Mouse (Mus musculus) kidney, adult 8-10 months (tissue): ENCODE measurements at regions not wholly inside any gene's neighbourhood (a gene's known extent, or its start where the extent isn't known, plus 50 kb on each side); places are given as distances from the start of the nearest gene placed in this dataset.

Experiments used
- DNase-seq, 2 experiments: peaks; one replicate each; pipeline ENCODE4 v3.0.0; 2022

DNA sequence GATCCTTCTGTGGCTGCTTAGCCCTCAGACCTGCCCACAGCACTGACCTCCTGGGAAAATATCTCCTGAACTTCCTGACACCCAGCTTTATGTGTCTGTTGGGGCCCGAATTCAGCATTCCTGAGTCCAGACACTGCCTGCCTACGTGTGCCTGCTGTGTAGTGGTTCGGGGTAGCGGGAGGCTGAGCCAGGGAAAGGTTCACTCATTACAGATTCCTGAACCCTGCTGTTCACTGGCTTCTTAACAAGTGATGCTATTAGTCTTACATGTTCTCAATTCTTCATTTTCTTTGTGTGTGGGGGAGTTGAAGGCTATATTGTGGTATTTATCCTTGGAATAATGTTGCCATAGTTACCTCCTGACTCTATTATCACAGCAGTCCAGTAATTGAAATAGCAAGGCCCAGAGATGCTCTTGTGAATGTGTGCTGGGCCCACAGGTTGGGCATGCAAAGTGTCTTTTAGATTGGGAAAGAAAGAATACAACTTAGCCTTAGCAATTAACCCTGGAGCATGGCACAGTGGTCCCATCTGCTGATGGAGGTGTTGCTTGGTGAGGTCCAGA is 216.7 kb upstream of the Rbfox1 start:
- DNase-seq, result no peak

DNA sequence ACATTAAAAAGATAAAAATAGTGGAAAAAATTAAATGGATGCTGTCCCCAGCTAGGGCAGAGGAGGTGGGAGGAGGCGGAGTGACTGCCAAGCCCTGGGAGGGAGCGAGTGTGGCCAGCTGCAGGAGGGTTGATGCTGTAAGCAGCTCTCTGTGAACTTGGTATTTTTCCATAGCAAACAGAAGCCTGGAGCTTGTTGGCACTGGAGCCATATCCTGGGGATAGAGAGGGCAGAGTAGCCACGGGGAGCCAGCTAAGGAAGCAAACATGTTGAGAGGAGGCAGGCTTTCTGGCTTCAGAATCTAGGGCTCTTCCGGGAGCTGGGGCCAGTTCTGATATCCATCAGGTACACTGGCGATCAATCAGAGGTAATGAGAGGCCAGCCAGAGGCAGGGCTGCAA is 223.2 kb upstream of the Rbfox1 start:
- DNase-seq, result peak; percentile 36 to 41

DNA sequence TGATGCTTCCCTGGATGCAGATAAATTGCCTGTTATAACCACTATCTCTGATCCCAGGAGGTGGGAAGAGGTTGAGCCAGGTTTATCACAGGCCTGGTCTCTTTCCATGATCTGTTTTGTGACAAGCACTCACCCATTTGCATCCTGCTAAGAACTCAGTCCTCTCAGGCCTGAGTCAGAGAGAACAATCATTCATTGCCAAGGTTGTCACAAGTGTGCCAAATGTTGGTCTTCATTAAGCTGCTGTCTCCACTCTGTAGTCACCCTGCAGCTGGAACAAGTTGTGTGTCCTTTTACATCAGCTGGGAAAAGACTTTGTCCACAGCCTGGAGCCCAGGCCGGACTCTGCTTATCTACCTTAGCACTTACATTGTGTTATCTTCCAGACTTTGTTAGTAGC is 233.6 kb upstream of the Rbfox1 start:
- no peak for DNase-seq

DNA sequence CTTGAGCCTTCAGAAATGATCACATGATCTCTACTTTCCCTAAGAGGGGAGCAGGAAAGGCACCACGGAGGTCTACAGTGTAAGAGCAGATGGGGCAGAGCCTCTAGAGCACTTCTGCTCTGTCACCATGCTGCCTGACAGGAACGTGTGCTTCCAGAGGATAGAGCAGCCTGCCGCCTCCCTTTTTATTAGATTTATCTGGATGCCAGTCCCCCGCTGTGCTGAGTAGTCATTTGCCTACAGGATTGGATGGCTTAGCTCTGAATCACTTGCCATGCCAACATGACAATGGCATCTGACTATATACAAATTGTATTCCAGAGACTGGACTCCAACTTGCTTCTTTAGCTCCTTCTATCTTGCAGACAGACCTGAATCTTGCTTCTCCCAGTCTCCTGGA is 234.2 kb upstream of the Rbfox1 start:
- no peak for DNase-seq

DNA sequence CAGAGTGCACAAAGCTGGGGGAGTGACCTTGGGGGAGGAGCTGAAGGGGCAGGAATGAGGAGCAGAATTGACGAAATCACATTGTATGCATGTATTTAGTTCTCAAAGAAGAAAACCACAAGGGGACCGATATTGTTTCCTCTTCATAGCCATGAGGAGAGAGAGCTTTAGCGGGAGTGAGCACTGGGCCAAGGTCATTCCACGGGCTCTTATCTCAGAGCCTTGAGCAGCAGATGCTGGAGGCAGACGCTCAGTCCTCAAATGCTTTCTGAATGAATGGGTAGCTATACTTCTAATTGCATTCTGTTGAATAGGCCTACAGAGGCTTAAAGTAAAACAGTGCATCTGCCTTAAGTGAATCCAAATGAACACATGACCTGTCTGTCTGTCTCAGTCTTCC is 245.2 kb upstream of the Rbfox1 start:
- no peak for DNase-seq

DNA sequence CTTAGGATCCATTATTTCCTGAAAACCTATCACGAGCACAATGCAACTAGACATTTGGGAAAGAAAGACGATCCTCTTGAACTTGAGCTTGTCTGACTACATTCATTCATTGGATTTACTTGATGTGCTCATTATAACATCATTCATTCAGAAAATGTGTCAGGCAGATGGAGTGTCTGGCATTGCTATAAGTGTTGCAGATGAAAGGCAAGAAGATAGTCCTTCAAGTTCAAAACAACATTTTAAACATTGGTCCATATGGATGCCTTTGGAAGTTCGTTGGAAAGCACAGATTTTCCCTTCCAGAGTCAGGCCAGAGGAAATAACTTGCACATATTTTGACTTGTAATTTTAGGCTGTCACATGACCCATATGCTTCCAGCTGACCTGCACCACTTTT is 255.2 kb upstream of the Rbfox1 start:
- no peak for DNase-seq

DNA sequence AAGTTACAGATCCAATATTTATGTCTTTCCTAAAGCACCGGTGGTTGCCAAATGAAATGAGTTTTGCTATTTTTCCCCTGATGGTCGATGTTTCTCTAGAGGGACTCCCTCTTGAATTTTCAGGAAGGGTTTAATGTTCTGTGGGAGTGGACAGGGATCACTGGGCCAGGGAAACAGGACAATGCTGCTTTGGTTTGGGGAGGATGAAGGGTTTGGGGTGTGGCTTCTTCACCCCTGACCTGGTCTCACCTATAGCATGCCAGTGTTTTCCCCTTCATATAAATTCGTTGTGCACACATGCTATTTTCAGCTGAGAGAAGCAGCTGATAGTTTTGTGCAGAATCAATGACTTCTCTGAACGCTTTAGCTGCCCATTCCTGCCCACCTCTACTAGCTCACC is 257.2 kb upstream of the Rbfox1 start:
- DNase-seq, result no peak

DNA sequence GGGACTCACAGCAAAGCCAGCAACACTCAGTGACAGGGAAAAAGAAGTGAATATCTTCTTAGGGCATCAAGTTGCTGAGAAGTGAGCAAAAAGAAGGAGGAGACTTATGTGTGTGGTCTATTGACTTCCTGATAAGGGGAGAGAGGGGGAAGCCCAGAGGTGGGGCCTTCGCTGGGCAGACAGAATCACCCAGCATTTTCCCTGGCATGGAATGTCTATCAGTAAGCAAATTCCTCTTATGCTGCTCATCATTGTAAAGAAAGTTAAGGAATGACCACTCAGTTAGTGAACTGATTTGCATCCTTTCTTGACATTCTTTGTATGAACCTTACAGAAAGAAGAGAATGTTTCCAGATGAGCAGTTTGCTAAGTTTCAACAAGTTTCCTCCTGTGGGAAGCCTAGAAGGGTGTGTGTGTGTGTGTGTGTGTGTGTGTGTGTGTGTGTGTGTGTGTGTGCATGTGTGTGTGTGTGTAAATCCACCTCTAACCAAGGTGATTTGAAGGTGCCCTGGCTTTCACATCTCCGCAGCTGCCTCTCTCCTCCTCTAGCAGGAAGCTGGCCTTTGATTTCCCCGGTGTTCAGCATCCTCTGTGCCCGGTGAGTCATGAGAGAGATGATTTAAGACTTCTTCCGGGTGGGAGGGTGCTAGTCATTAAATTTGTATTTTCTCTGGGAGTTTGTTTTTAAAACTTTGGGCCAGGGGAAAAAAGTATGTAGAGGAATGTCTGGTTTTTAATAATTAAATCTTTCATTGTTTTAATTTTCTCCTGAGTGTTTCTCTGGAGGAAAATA is 257.8 kb upstream of the Rbfox1 start:
- DNase-seq, result no peak

DNA sequence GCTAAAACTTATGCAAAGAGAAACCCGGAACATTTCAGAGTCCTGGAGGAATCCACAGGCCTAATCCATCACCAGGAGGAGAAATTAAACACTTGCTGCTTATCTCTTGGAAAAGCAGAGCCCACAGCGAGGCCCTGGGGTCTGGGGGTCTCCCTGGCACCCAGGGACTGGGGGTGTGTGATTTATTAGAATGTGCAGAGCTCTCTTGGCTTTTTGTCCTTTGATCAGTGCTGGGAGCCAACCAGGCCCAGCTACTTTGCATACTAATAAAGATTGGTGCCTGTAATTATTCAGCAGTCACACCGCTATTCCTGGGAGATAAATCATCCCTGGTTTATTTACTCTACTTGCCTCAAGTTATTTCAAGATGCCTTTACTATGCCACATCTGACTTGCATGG is 260.0 kb upstream of the Rbfox1 start:
- no peak for DNase-seq

DNA sequence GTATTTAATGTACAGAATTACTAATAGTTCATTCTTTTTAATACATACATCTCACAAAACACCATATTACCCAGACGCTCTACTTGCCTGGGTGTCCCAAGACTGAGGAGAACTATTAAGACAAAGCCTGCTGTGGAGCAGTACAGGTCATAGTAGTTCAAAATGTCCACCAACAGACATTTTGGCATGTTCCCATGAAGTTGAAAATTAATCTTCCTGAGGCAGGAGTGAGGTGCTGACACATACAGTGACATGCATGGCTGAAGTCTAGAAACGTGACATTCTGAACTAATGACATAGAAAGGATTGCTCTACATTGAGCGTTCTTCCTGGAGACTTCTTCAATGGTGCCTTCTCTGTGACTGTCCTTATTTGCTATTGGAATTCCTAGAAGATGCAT is 264.6 kb upstream of the Rbfox1 start:
- DNase-seq, result peak; percentile 23 to 41

DNA sequence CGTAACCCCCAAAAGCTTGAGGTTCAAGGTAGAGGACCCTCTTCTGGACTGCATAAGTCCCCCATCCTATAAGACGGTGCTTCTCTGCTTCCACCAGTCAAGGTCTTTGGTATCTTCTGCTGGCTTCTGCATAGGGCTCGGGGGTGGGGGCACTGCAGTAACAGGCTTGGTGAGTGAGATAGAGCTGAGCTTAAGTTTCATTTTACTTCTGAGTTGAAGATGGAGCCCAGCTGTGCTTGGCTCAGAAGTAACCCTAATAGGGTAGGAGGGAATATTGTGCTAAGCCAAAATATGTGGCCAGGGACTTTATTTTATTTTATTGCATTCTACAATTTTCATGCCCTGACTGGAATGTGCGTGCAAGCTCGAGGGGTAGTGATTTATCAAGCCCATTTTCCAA is 268.8 kb upstream of the Rbfox1 start:
- no peak for DNase-seq

DNA sequence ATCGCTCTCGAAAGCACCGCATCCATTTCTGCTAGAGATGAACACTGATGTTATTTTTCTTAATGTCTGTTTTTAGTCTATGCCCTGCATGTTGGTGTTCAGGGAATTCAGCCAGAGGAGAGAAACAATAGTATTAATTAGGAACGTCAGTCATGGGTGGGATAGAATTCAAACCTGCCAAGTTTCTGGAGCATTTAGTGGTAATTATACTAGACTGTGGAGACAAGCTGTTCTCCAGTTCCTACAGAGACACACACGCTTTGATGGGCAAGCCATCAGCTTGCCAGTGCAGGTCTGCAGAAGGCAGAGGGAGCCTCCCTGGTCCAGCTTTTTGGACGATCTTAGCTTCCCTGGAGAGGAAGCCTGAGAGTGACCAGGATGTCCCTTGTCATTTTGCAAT is 289.8 kb upstream of the Rbfox1 start:
- DNase-seq, result no peak

DNA sequence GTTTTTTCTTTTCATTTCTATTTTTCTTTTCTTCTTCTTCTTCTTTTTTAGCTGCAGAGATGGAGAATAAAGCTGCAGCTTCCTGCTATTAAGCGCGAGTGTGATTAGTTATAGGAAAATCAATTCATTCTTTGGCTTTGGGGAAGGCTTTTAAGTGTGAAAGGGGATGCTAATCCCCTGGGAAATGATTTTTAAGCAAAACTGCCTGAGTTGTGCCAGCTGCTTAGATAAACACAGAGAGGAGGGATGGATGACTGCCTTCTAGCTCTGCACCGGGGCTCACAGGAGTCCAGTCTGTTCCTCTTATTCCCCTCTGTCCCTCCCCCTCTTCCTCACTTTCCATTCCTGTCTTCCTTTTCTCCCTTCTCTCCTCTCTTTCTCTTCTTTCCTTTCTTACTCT is 306.8 kb upstream of the Rbfox1 start:
- DNase-seq, result no peak

DNA sequence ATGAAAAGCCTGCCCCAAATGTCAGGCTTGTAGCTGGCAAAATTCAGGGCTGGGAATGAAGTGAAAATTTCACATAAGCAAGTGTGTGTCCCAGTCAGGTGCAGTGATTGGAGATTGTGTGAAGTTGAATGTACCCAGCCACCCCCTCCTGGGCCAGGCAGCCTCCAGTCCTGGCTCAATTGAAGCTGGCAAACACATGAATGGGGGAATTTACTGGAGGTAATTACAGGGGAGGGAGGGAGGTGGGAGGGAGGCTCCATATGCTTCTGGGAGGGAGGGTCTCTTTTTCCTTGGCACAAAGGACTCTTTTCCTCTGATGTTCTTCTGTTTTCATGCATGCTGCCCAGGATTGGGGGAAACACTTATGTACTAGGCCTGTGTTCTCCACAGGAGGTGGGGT is 312.4 kb upstream of the Rbfox1 start:
- DNase-seq, result no peak

DNA sequence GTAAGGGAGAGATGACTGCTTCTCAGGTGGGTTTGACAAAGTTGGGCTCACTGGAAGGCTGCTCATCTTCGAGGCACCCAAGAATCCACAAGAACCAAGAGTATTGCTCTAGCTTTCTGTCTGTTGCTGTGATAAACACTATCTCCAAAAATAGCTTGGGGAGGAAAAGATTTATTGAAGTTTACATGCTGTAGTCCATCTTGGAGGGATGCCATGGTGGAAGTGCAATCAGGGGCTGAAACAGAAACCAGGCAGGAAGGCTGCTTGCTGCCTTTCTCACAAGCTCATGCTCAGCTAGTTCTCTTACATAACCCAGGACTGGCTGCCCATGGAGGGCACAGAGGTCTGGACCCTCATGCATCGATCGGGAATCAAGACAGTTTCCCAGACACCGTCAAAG is 314.5 kb upstream of the Rbfox1 start:
- DNase-seq, result no peak

DNA sequence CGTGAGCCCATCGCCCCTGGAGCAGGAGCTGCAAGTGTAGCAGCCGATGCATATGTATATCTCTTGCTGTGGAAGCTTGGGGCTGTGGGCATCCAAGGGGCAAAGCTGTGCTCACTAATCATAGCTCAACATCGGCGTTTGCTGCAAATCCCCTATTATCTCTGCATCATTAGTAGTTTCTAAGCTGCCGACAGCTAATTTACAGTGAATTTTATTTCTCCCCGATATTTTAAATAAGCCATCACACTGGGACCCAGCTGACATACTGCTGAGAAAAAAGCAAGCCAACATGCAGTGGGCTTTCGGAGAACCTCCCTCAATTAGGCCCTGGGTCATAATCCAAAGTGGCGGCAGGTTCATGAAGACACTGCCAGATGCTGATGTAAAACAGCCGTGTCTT is 313.3 kb upstream of the Eef2kmt start:
- DNase-seq, result no peak

DNA sequence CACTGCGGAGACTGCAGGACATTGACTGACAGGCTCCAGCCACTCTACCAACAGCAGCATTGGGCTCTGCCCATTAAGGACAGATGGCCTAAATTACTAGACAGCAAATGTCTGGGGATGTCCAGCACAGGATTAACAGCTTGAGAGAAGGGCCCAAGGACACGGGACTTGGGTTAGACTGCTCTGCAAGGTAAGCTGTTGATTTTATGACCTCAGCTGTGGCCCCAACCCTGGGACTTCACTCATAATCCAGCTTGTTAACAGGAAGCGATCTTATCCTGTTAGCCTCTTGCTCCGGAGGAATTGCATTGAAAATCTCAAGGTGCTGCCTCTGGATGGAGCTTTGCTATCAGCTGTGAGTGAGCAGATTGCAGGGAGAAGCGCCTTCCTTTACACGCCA is 293.2 kb upstream of the Eef2kmt start:
- DNase-seq, result no peak

DNA sequence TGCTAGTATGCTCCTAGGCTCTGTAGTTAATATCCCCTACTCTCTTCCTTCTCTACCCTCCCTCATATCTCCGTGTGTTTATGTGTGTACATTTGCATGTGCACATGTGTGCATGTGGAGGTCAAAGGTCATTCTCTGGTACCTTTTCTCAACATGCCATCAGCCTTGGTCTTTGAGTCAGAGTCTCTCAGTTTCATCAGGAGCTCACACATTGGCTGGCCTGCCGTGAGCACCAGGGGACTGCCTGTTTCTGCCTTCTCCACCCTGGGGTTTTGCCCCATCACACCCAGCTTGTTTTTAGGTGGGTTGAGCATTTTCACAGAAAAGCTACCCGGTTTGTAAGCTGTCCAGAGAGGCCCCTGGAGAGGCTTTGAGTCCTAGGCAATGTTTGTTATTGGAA is 292.8 kb upstream of the Eef2kmt start:
- no peak for DNase-seq

DNA sequence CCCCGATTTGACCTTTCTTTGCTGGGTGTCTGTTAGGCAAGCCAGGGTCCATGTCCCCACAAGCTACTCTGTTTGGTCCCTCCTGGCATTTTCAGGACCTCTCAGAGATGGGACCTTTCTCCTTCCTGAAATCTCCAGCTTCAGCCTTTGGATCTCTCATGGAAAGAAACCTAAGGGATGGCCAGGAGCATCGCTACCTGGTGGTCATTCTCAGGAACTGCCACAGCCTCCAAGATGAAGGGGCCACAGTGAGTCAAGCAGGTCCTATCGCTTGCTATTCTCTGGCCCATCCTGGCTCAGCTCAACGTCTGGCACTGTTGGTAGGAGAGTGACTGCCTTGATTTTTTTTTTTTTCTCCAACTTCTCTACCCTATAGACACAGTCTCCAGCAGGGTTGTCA is 291.0 kb upstream of the Eef2kmt start:
- DNase-seq, result no peak

DNA sequence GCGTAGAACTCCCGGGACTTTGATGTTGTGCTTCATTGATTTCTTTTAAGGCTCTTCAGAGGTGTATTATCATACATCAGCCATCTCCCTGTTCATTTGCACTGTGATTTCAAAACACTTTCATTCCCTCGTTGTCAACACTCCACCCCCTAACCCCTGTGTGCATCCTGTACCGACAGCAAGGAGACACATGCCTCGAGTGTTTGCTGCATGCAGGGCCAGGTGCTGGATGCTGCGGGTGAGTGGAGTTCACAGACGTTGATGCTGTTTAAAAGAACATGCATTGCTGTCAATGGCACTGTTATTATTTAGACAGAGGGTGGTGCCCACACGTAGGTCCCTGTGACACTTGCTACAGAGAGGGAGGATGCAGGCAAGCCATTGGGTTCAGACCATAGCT is 290.0 kb upstream of the Eef2kmt start:
- DNase-seq, result no peak

DNA sequence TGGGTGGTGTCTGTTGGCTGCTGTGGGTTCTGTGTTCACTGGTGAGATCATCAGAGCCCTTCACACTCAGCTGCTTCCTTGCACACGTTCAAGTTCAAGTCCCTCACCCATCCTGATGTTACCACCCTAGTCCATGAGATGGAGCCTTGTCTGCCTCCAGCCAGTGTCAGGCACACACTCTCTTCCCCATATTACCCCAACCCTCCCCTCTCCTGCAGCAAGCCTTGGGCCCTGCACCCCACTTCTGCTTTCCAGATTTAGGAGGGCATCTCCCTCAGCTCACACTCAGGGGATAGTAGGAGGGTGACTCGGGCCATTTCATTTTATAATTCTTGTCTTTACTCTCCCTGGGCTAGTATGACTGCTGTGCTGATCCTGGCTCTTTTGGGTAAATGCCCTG is 288.7 kb upstream of the Eef2kmt start:
- no peak for DNase-seq

DNA sequence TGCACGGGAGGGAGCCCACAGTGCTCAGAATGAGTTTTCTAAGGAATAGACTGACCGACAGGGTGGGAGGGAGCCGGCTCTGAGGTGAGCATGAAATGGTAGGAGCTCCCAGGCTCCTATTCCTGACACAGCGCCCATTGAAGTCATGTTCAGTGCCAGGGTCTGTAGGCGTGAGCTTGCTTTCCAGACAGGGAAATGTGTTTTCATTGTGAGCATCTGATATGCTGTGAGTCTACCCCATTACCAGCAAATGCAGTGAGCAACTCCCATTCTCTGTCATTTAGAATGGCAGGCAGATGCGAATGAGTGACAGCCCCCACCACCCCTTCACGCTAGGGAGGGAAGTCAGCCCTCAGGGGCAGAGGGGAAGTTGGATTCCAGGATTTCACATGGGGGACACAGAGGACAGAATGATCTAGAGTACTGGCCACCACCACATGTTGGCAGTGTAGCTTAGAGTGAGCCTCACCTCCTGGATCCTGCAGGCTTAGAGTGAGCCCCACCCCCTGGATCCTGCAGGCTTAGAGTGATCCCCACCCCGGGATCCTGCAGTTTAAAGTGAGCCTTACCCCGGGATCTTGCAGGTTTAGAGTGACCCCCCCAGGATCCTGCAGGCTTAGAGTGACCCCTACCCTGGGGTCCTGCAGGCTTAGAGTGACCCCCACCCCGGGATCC is 283.2 kb upstream of the Eef2kmt start:
- no peak for DNase-seq

DNA sequence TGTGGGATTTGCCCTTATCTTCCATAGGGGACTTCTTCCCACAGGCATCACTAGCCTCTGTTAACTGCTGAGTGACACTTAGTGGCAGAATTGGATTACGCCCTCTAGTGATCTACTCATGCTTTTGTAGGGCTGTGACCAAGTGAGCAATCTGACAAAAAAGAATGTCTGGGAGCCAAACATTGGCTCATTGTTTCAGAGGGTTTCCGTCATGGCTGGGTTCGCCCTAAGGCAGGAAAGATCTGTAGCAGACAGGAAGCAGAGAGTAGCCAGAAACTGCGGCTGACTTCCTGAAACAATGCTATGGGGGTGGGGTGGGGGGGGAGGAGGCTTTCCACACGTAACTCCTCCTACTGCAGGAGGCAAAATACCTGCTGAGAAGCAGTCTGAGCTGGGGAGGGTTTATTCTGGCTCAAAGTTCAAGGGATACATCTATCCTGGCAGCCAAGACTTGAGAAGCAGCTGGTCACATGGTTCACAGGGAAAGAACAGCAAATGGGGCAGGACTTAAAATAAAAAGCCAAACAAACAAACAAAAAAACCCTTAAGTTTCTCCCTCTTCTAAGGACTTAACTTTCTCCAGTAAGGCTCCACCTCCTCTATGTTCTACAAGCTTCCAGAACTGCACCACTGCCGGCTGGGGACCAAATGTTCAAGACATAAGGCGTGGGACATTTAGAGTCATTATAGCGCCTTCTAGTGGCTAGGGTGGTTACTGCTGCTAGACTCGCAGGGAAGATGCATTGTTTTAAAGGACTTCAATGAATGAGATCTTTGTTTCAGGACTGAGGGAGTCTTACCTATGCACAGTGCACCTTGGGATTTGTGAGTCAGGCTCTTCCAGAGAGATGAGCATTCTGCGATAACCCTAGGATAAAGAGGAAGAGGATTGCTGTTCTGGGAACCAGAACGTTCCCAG is 281.8 kb upstream of the Eef2kmt start:
- peak; percentile 41 to 57 for DNase-seq
